Mouse (Mus musculus): ENCODE results near the gene Arhgef39. TPM values are rescaled to one million over a fixed set of nuclear protein-coding genes. Genes with fewer than 3 reads are reported as not detected.

Gene Arhgef39
- polyA plus RNA-seq, 1 experiment from 2014 or later = 43.4 TPM

GRCm38 (mm10) chr4:43512653-43513052, 13.2 kb upstream of the Arhgef39 start:
- Histone ChIP-seq H3K9me3 (replicated peaks; ENCODE audit: control insufficient read depth, low read length) (no peaks in the 10 kb centered on the region), H3K4me2 (ENCODE audit: low read depth, low read length) (no peak overlapping the region), H3K4me1 (ENCODE audit: control insufficient read depth, insufficient read depth, low read length) (peaks cover 23% of the 10 kb centered on the region), H3K9ac (ENCODE audit: low read length) (no peak overlapping the region), H3K27ac (ENCODE audit: low read length) (no peak overlapping the region), H3K36me3 (ENCODE audit: control insufficient read depth, insufficient read depth) (peaks cover 8% of the 10 kb centered on the region; the same call in 1 of the 2 replicates), H3K27me3 (ENCODE audit: control insufficient read depth, insufficient read depth, low read length) (no peaks in the 10 kb centered on the region), H3K4me3 (ENCODE audit: low read length) (no peak overlapping the region)
- WGBS = 41% methylated on average over 7 of the region's 7 CpGs
- ATAC-seq (replicated peaks; ENCODE audit: extremely low read depth, insufficient read depth, low FRiP score) = no peak

GRCm38 (mm10) chr4:43511675-43512454, 12.4 kb upstream of the Arhgef39 start:
- no peak for ATAC-seq (replicated peaks; ENCODE audit: extremely low read depth, insufficient read depth, low FRiP score)
- no peak overlapping the region for H3K4me3 ChIP-seq (ENCODE audit: low read length)
- peaks cover 6% of the 10 kb centered on the region; the same call in 1 of the 2 replicates for H3K36me3 ChIP-seq (ENCODE audit: control insufficient read depth, insufficient read depth)
- no peaks in the 10 kb centered on the region for H3K9me3 ChIP-seq (replicated peaks; ENCODE audit: control insufficient read depth, low read length)
- no peaks in the 10 kb centered on the region for H3K27me3 ChIP-seq (ENCODE audit: control insufficient read depth, insufficient read depth, low read length)
- 55% methylated on average over 19 of the region's 19 CpGs for WGBS
- H3K27ac ChIP-seq (ENCODE audit: low read length) = no peak overlapping the region
- peaks cover 24% of the 10 kb centered on the region for H3K4me1 ChIP-seq (ENCODE audit: control insufficient read depth, insufficient read depth, low read length)
- H3K4me2 ChIP-seq (ENCODE audit: low read depth, low read length) = no peak overlapping the region
- H3K9ac ChIP-seq (ENCODE audit: low read length) = no peak overlapping the region

GRCm38 (mm10) chr4:43509109-43509508, 9.6 kb upstream of the Arhgef39 start:
- no peaks in the 10 kb centered on the region for H3K27me3 ChIP-seq (ENCODE audit: control insufficient read depth, insufficient read depth, low read length)
- H3K4me2 ChIP-seq (ENCODE audit: low read depth, low read length) = peak overlapping the region; percentile 84
- no peaks in the 10 kb centered on the region for H3K9me3 ChIP-seq (replicated peaks; ENCODE audit: control insufficient read depth, low read length)
- peak overlapping the region; percentile 84 for H3K9ac ChIP-seq (ENCODE audit: low read length)
- peaks cover 18% of the 10 kb centered on the region for H3K4me1 ChIP-seq (ENCODE audit: control insufficient read depth, insufficient read depth, low read length)
- ATAC-seq (replicated peaks; ENCODE audit: extremely low read depth, insufficient read depth, low FRiP score) = no peak
- no peaks in the 10 kb centered on the region for H3K36me3 ChIP-seq (ENCODE audit: control insufficient read depth, insufficient read depth)
- peak overlapping the region; percentile 70 for H3K4me3 ChIP-seq (ENCODE audit: low read length)
- 33% methylated on average over 9 of the region's 9 CpGs for WGBS
- no peak overlapping the region for H3K27ac ChIP-seq (ENCODE audit: low read length)

GRCm38 (mm10) chr4:43508666-43508997, 9.1 kb upstream of the Arhgef39 start:
- Histone ChIP-seq H3K9me3 (replicated peaks; ENCODE audit: control insufficient read depth, low read length) (no peaks in the 10 kb centered on the region), H3K4me3 (ENCODE audit: low read length) (peak overlapping the region; percentile 70), H3K27me3 (ENCODE audit: control insufficient read depth, insufficient read depth, low read length) (no peaks in the 10 kb centered on the region), H3K4me1 (ENCODE audit: control insufficient read depth, insufficient read depth, low read length) (peaks cover 18% of the 10 kb centered on the region), H3K4me2 (ENCODE audit: low read depth, low read length) (peak overlapping the region; percentile 84), H3K36me3 (ENCODE audit: control insufficient read depth, insufficient read depth) (no peaks in the 10 kb centered on the region), H3K27ac (ENCODE audit: low read length) (peak overlapping the region; percentile 74), H3K9ac (ENCODE audit: low read length) (peak overlapping the region; percentile 84)
- peak; percentile 87 for ATAC-seq (replicated peaks; ENCODE audit: extremely low read depth, insufficient read depth, low FRiP score)
- 2% methylated on average over 13 of the region's 13 CpGs for WGBS

GRCm38 (mm10) chr4:43507938-43508665, 8.6 kb upstream of the Arhgef39 start:
- H3K27ac ChIP-seq (ENCODE audit: low read length) = peak overlapping the region; percentile 74

GRCm38 (mm10) chr4:43506536-43507185, 7.2 kb upstream of the Arhgef39 start, which contains the start of gene Car9:
Gene Car9 (plus strand): TSS chr4:43506966.
- ATAC-seq (replicated peaks; ENCODE audit: extremely low read depth, insufficient read depth, low FRiP score) = no peak
- WGBS = 62% methylated on average over 9 of the region's 9 CpGs
- H3K4me1 ChIP-seq (ENCODE audit: control insufficient read depth, insufficient read depth, low read length) = peaks cover 14% of the 10 kb centered on the region
- no peaks in the 10 kb centered on the region for H3K9me3 ChIP-seq (replicated peaks; ENCODE audit: control insufficient read depth, low read length)
- peak within 1 kb of the TSS; percentile 70 for H3K4me3 ChIP-seq (ENCODE audit: low read length)
- no peak within 1 kb of the TSS for H3K27ac ChIP-seq (ENCODE audit: low read length)
- H3K27me3 ChIP-seq (ENCODE audit: control insufficient read depth, insufficient read depth, low read length) = no peaks in the 10 kb centered on the region
- H3K4me2 ChIP-seq (ENCODE audit: low read depth, low read length) = peak within 1 kb of the TSS; percentile 84
- H3K9ac ChIP-seq (ENCODE audit: low read length) = no peak within 1 kb of the TSS
- H3K36me3 ChIP-seq (ENCODE audit: control insufficient read depth, insufficient read depth) = no peaks in the 10 kb centered on the region

More at GRCm38 (mm10) chr4:43507938-43508665, 8.6 kb upstream of the Arhgef39 start:
- ATAC-seq (replicated peaks; ENCODE audit: extremely low read depth, insufficient read depth, low FRiP score) = peak; percentile 46
- WGBS = 5% methylated on average over 22 of the region's 22 CpGs
- Histone ChIP-seq H3K27me3 (ENCODE audit: control insufficient read depth, insufficient read depth, low read length) (no peaks in the 10 kb centered on the region), H3K9ac (ENCODE audit: low read length) (peak overlapping the region; percentile 84), H3K9me3 (replicated peaks; ENCODE audit: control insufficient read depth, low read length) (no peaks in the 10 kb centered on the region), H3K4me2 (ENCODE audit: low read depth, low read length) (peak overlapping the region; percentile 84), H3K4me3 (ENCODE audit: low read length) (peak overlapping the region; percentile 70), H3K36me3 (ENCODE audit: control insufficient read depth, insufficient read depth) (no peaks in the 10 kb centered on the region), H3K4me1 (ENCODE audit: control insufficient read depth, insufficient read depth, low read length) (peaks cover 18% of the 10 kb centered on the region)

- Histone ChIP-seq H3K27ac (ENCODE audit: low read length) (no peak overlapping the region), H3K4me3 (ENCODE audit: low read length) (no peak overlapping the region), H3K4me1 (ENCODE audit: control insufficient read depth, insufficient read depth, low read length) (peaks cover 14% of the 10 kb centered on the region), H3K4me2 (ENCODE audit: low read depth, low read length) (no peak overlapping the region), H3K9ac (ENCODE audit: low read length) (no peak overlapping the region), H3K27me3 (ENCODE audit: control insufficient read depth, insufficient read depth, low read length) (no peaks in the 10 kb centered on the region), H3K9me3 (replicated peaks; ENCODE audit: control insufficient read depth, low read length) (no peaks in the 10 kb centered on the region), H3K36me3 (ENCODE audit: control insufficient read depth, insufficient read depth) (no peaks in the 10 kb centered on the region)
- ATAC-seq (replicated peaks; ENCODE audit: extremely low read depth, insufficient read depth, low FRiP score) = no peak
- WGBS = 88% methylated on average over 8 of the region's 8 CpGs
Measured at GRCm38 (mm10) chr4:43506074-43506473, 6.6 kb upstream of the Arhgef39 start.

GRCm38 (mm10) chr4:43504269-43504668, 4.8 kb upstream of the Arhgef39 start:
- Histone ChIP-seq H3K4me2 (ENCODE audit: low read depth, low read length) (no peak overlapping the region), H3K36me3 (ENCODE audit: control insufficient read depth, insufficient read depth) (no peaks in the 10 kb centered on the region), H3K9me3 (replicated peaks; ENCODE audit: control insufficient read depth, low read length) (no peaks in the 10 kb centered on the region), H3K9ac (ENCODE audit: low read length) (no peak overlapping the region), H3K27ac (ENCODE audit: low read length) (no peak overlapping the region), H3K4me1 (ENCODE audit: control insufficient read depth, insufficient read depth, low read length) (peaks cover 18% of the 10 kb centered on the region), H3K27me3 (ENCODE audit: control insufficient read depth, insufficient read depth, low read length) (no peaks in the 10 kb centered on the region), H3K4me3 (ENCODE audit: low read length) (no peak overlapping the region)
- no peak for ATAC-seq (replicated peaks; ENCODE audit: extremely low read depth, insufficient read depth, low FRiP score)
- WGBS = 73% methylated on average over 4 of the region's 4 CpGs
